Mouse (Mus musculus): Measurements from ENCODE around the gene Mkrn1. TPM values are rescaled to one million over a fixed set of nuclear protein-coding genes. Genes with fewer than 3 reads are reported as not detected.
"Not testable (repeated sequence)": the region's sequence is repeated elsewhere in the genome, so short reads cannot be mapped to it uniquely, and the experiment has no call there.

Gene Mkrn1
- polyA plus RNA-seq, 2 experiments = 116 to 198 TPM

GRCm38 (mm10) chr6:39369631-39370030 lies 50.6 kb downstream of the Mkrn1 start:
- Histone ChIP-seq H3K27me3 (ENCODE audit: control insufficient read depth, insufficient read depth, low read length) (no peaks in the 10 kb centered on the region), H3K9ac (replicated peaks) (no peak overlapping the region), H3K4me1 (replicated peaks; ENCODE audit: control insufficient read depth in 2 of 2, insufficient read depth in 2 of 2, low read length in 1 of 2) (no peaks in the 10 kb centered on the region), H3K9me3 (ENCODE audit: control insufficient read depth, low read length) (no peaks in the 10 kb centered on the region), H3K4me3 (ENCODE audit: insufficient read depth in 1 of 2, low read depth in 2 of 2, low read length in 2 of 2) (no peak overlapping the region), H3K36me3 (replicated peaks; ENCODE audit: control insufficient read depth, insufficient read depth, low read depth) (no peaks in the 10 kb centered on the region), H3K27ac (no peak overlapping the region), H3K4me2 (ENCODE audit: low read depth) (no peak overlapping the region)
- no peak for ATAC-seq (ENCODE audit: insufficient read depth)
- WGBS (ENCODE audit: insufficient replicate concordance) = 61% methylated on average over 3 of the region's 3 CpGs
- DNase-seq (ENCODE audit: low read depth in 3 of 3, low spot score in 3 of 3) = no peak
- TF ChIP-seq CTCF (IDR thresholded peaks at IDR 0.05; ENCODE audit: low read depth) (no peak), EP300 (IDR thresholded peaks at IDR 0.05; ENCODE audit: low read depth) (no peak)

- 87% methylated on average over 2 of the region's 2 CpGs for WGBS (ENCODE audit: insufficient replicate concordance)
- DNase-seq (ENCODE audit: low read depth in 3 of 3, low spot score in 3 of 3) = no peak
- H3K27ac ChIP-seq = no peak overlapping the region
- no peaks in the 10 kb centered on the region for H3K9me3 ChIP-seq (ENCODE audit: control insufficient read depth, low read length)
- no peak overlapping the region for H3K9ac ChIP-seq (replicated peaks)
- H3K4me3 ChIP-seq (ENCODE audit: insufficient read depth in 1 of 2, low read depth in 2 of 2, low read length in 2 of 2) = no peak overlapping the region
- no peaks in the 10 kb centered on the region for H3K27me3 ChIP-seq (ENCODE audit: control insufficient read depth, insufficient read depth, low read length)
- no peak overlapping the region for H3K4me2 ChIP-seq (ENCODE audit: low read depth)
- no peak for TF ChIP-seq EP300 (IDR thresholded peaks at IDR 0.05; ENCODE audit: low read depth)
- no peak for TF ChIP-seq CTCF (IDR thresholded peaks at IDR 0.05; ENCODE audit: low read depth)
- no peaks in the 10 kb centered on the region for H3K4me1 ChIP-seq (replicated peaks; ENCODE audit: control insufficient read depth in 2 of 2, insufficient read depth in 2 of 2, low read length in 1 of 2)
- ATAC-seq (ENCODE audit: insufficient read depth) = no peak
- no peaks in the 10 kb centered on the region for H3K36me3 ChIP-seq (replicated peaks; ENCODE audit: control insufficient read depth, insufficient read depth, low read depth)
These were observed 57.6 kb downstream of the Mkrn1 start for GRCm38 (mm10) chr6:39362684-39363083.

- H3K9ac ChIP-seq (replicated peaks); H3K27me3 ChIP-seq (ENCODE audit: control insufficient read depth, insufficient read depth, low read length); H3K4me1 ChIP-seq (replicated peaks; ENCODE audit: control insufficient read depth in 2 of 2, insufficient read depth in 2 of 2, low read length in 1 of 2); DNase-seq (ENCODE audit: low read depth in 3 of 3, low spot score in 3 of 3); H3K4me3 ChIP-seq (ENCODE audit: insufficient read depth in 1 of 2, low read depth in 2 of 2, low read length in 2 of 2); H3K4me2 ChIP-seq (ENCODE audit: low read depth); H3K9me3 ChIP-seq (ENCODE audit: control insufficient read depth, low read length); H3K36me3 ChIP-seq (replicated peaks; ENCODE audit: control insufficient read depth, insufficient read depth, low read depth); H3K27ac ChIP-seq; ATAC-seq (ENCODE audit: insufficient read depth): not testable (repeated sequence)
- WGBS (ENCODE audit: insufficient replicate concordance) = 87% methylated on average over 9 of the region's 9 CpGs
These were observed 61.1 kb downstream of the Mkrn1 start for GRCm38 (mm10) chr6:39359207-39359606.

- no peaks in the 10 kb centered on the region for H3K9me3 ChIP-seq (ENCODE audit: control insufficient read depth, low read length)
- H3K9ac ChIP-seq (replicated peaks) = no peak overlapping the region
- no peak for TF ChIP-seq EP300 (IDR thresholded peaks at IDR 0.05; ENCODE audit: low read depth)
- no peak for TF ChIP-seq CTCF (IDR thresholded peaks at IDR 0.05; ENCODE audit: low read depth)
- 79% methylated on average over 6 of the region's 6 CpGs for WGBS (ENCODE audit: insufficient replicate concordance)
- no peak for ATAC-seq (ENCODE audit: insufficient read depth)
- H3K4me2 ChIP-seq (ENCODE audit: low read depth) = no peak overlapping the region
- no peak overlapping the region for H3K27ac ChIP-seq
- H3K27me3 ChIP-seq (ENCODE audit: control insufficient read depth, insufficient read depth, low read length) = no peaks in the 10 kb centered on the region
- H3K36me3 ChIP-seq (replicated peaks; ENCODE audit: control insufficient read depth, insufficient read depth, low read depth) = no peaks in the 10 kb centered on the region
- DNase-seq (ENCODE audit: low read depth in 3 of 3, low spot score in 3 of 3) = no peak
- H3K4me3 ChIP-seq (ENCODE audit: insufficient read depth in 1 of 2, low read depth in 2 of 2, low read length in 2 of 2) = no peak overlapping the region
- no peaks in the 10 kb centered on the region for H3K4me1 ChIP-seq (replicated peaks; ENCODE audit: control insufficient read depth in 2 of 2, insufficient read depth in 2 of 2, low read length in 1 of 2)
These were observed 71.3 kb downstream of the Mkrn1 start for GRCm38 (mm10) chr6:39348946-39349345.

- WGBS (ENCODE audit: insufficient replicate concordance) = 44% methylated on average over 4 of the region's 4 CpGs
- H3K4me3 ChIP-seq (ENCODE audit: insufficient read depth in 1 of 2, low read depth in 2 of 2, low read length in 2 of 2) = no peak overlapping the region
- TF ChIP-seq CTCF (IDR thresholded peaks at IDR 0.05; ENCODE audit: low read depth) = no peak
- TF ChIP-seq EP300 (IDR thresholded peaks at IDR 0.05; ENCODE audit: low read depth) = no peak
These were observed 72.1 kb downstream of the Mkrn1 start for GRCm38 (mm10) chr6:39347880-39348814.

More at GRCm38 (mm10) chr6:39347880-39348814, 72.1 kb downstream of the Mkrn1 start:
- H3K4me2 ChIP-seq (ENCODE audit: low read depth) = no peak overlapping the region
- ATAC-seq (ENCODE audit: insufficient read depth) = no peak
- no peaks in the 10 kb centered on the region for H3K9me3 ChIP-seq (ENCODE audit: control insufficient read depth, low read length)
- no peaks in the 10 kb centered on the region for H3K4me1 ChIP-seq (replicated peaks; ENCODE audit: control insufficient read depth in 2 of 2, insufficient read depth in 2 of 2, low read length in 1 of 2)
- H3K27me3 ChIP-seq (ENCODE audit: control insufficient read depth, insufficient read depth, low read length) = no peaks in the 10 kb centered on the region
- no peak overlapping the region for H3K9ac ChIP-seq (replicated peaks)
- no peak overlapping the region for H3K27ac ChIP-seq
- no peak for DNase-seq (ENCODE audit: low read depth in 3 of 3, low spot score in 3 of 3)
- H3K36me3 ChIP-seq (replicated peaks; ENCODE audit: control insufficient read depth, insufficient read depth, low read depth) = no peaks in the 10 kb centered on the region

Other genes with a start within 250 kb of the Mkrn1 start
- 4.5 and 6.7 TPM in 2 replicates for gene Kdm7a, start 213.7 kb downstream of the Mkrn1 start, polyA plus RNA-seq (2012; rRNA removed)
- gene Kdm7a, start 213.7 kb downstream of the Mkrn1 start, polyA plus RNA-seq (2014; fragmentation: Nextera tagmentation; extraction: Ambion mirVana) = 9.1 and 11.1 TPM in 2 replicates
- gene Slc37a3, start 42.8 kb downstream of the Mkrn1 start, polyA plus RNA-seq (2012; rRNA removed) = 3.7 and 3.9 TPM in 2 replicates
- 6.0 and 6.3 TPM in 2 replicates for gene Slc37a3, start 42.8 kb downstream of the Mkrn1 start, polyA plus RNA-seq (2014; fragmentation: Nextera tagmentation; extraction: Ambion mirVana)
- gene Rab19, start 39.3 kb downstream of the Mkrn1 start, polyA plus RNA-seq (2012; rRNA removed) = 0.04 and 0.17 TPM in 2 replicates
- gene Rab19, start 39.3 kb downstream of the Mkrn1 start, polyA plus RNA-seq (2014; fragmentation: Nextera tagmentation; extraction: Ambion mirVana) = 0.32 and 0.38 TPM in 2 replicates
- 1.3 and 1.4 TPM in 2 replicates for gene Dennd2a, start 137.4 kb upstream of the Mkrn1 start, polyA plus RNA-seq (2012; rRNA removed)
- 1.0 and 1.7 TPM in 2 replicates for gene Dennd2a, start 137.4 kb upstream of the Mkrn1 start, polyA plus RNA-seq (2014; fragmentation: Nextera tagmentation; extraction: Ambion mirVana)
- 2.2 and 3.1 TPM in 2 replicates for gene Adck2, start 153.4 kb upstream of the Mkrn1 start, polyA plus RNA-seq (2012; rRNA removed)
- gene Adck2, start 153.4 kb upstream of the Mkrn1 start, polyA plus RNA-seq (2014; fragmentation: Nextera tagmentation; extraction: Ambion mirVana) = 6.7 and 7.8 TPM in 2 replicates
- 0.87 and 1.6 TPM in 2 replicates for gene Gm42420, start 165.3 kb upstream of the Mkrn1 start, polyA plus RNA-seq (2012; rRNA removed)
- gene Gm42420, start 165.3 kb upstream of the Mkrn1 start, polyA plus RNA-seq (2014; fragmentation: Nextera tagmentation; extraction: Ambion mirVana) = 2.1 and 2.5 TPM in 2 replicates
- 105 and 120 TPM in 2 replicates for gene Ndufb2, start 172.1 kb upstream of the Mkrn1 start, polyA plus RNA-seq (2012; rRNA removed)
- 279 TPM in 2 replicates for gene Ndufb2, start 172.1 kb upstream of the Mkrn1 start, polyA plus RNA-seq (2014; fragmentation: Nextera tagmentation; extraction: Ambion mirVana)